Mouse (Mus musculus) midbrain, embryonic 13.5 days (tissue): ENCODE measurements around the gene Emc3. TPM values are rescaled to one million over a fixed set of nuclear protein-coding genes. Genes with fewer than 3 reads are reported as not detected.

Experiments
- ATAC-seq: fragments of 200-750 bp; cut with Nextera tagmentation; 2 replicates; pipeline ENCODE4 v1.8.0; 2017; ENCODE audit warnings: mild to moderate bottlenecking, moderate TSS enrichment, moderate library complexity
- H3K27ac ChIP-seq: fragments of 300-500 bp; sonication (generic); 2 replicates; pipeline ENCODE4 v1.5.1; 2015; ENCODE audit warnings: inconsistent platforms, mild to moderate bottlenecking, moderate library complexity
- H3K27me3 ChIP-seq: fragments of 300-500 bp; sonication (generic); 2 replicates; pipeline ENCODE4 v1.6.1; 2015; ENCODE audit warnings: mild to moderate bottlenecking, inconsistent platforms
- H3K36me3 ChIP-seq: fragments of 300-500 bp; sonication (generic); 2 replicates; pipeline ENCODE4 v1.6.1; 2015; ENCODE audit warnings: mild to moderate bottlenecking, inconsistent platforms
- H3K4me1 ChIP-seq: fragments of 300-500 bp; sonication (generic); replicated peaks from 2 replicates; pipeline ENCODE4 v1.6.1; 2015; ENCODE audit warnings: inconsistent platforms
- H3K4me2 ChIP-seq: fragments of 300-500 bp; sonication (generic); replicated peaks from 2 replicates; pipeline ENCODE4 v1.6.1; 2015; ENCODE audit warnings: moderate library complexity, mild to moderate bottlenecking, inconsistent platforms
- H3K4me3 ChIP-seq: fragments of 300-500 bp; sonication (generic); replicated peaks from 2 replicates; pipeline ENCODE4 v1.5.1; 2015; ENCODE audit warnings: mild to moderate bottlenecking, inconsistent platforms
- H3K9ac ChIP-seq: fragments of 300-500 bp; sonication (generic); replicated peaks from 2 replicates; pipeline ENCODE4 v1.6.1; 2015; ENCODE audit warnings: mild to moderate bottlenecking, inconsistent platforms
- H3K9me3 ChIP-seq: fragments of 300-500 bp; sonication (generic); 2 replicates; pipeline ENCODE4 v1.6.1; 2016; ENCODE audit warnings: mild to moderate bottlenecking, inconsistent platforms
- WGBS: fragments of 180-500 bp; shearing (Covaris S2); methylation state at CpG from one replicate; pipeline ENCODE4 v1.1.7; 2015; 5-methylcytosine and 5-hydroxymethylcytosine counted together
- microRNA-seq: library from miRNA; unstranded; fragments of <30 nt; microRNA quantifications from one replicate; pipeline ENCODE4, GENCODE M21; 2016
- polyA plus RNA-seq: library from polyadenylated mRNA; unstranded; fragments of >200 nt; fragmentation: Nextera tagmentation; extraction: Ambion mirVana; gene quantifications from 2 replicates; pipeline ENCODE4 v1.2.1, GENCODE M21; 2015

The Emc3 gene
- polyA plus RNA-seq, 1 experiment from 2014 or later = 99.6 TPM

DNA sequence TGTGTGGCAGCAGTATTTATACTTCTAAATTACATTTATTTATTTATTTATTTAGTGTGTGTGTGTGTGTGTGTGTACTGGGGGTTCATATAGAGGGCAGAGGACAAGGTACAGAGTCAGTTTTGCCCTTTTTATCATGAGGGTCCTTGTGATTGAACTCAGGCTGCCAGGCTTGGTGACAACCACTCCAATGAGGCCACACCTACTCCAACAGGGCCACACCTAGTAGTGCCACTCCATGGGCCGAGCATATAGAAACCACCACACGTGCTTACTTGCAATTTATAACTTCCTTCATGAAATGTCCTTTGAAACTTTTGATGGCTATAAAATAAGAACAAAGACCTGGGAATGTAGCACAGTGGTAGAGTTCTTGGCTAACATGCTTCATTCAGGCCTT, 58.2 kb downstream of the Emc3 start:
- no peak for ATAC-seq
- peaks cover 15% of the 10 kb centered on the region for H3K4me1 ChIP-seq
- H3K27ac ChIP-seq = no peak overlapping the region
- H3K4me3 ChIP-seq = no peak overlapping the region
- H3K27me3 ChIP-seq = peaks cover 40% of the 10 kb centered on the region
- H3K4me2 ChIP-seq = no peak overlapping the region
- WGBS = 77% methylated on average over 2 of the region's 2 CpGs
- no peaks in the 10 kb centered on the region for H3K36me3 ChIP-seq
- H3K9ac ChIP-seq = no peak overlapping the region
- H3K9me3 ChIP-seq = no peaks in the 10 kb centered on the region

DNA sequence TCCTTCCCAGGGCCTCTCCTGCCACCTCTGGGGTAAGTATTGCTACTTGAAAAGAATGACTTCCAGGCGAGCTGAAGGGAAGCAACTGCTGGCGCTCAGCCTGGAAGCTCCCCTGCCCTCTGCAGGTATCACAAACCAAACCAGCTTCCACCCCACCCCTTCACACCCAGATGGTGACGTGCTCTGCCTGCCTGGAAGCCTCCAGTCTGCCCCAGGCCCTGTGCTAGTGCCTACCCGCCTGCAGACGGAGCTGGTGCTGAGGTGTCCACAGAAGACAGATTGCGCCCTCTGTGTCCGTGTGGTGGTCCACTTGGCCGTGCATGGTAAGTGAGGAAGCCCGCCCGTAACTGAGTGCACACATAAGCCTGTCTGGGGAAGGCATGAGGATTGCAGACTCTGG, 59.4 kb downstream of the Emc3 start:
- Histone ChIP-seq H3K27ac (no peak overlapping the region), H3K9ac (no peak overlapping the region), H3K4me2 (no peak overlapping the region), H3K36me3 (no peaks in the 10 kb centered on the region), H3K27me3 (peaks cover 40% of the 10 kb centered on the region), H3K4me1 (peaks cover 15% of the 10 kb centered on the region), H3K9me3 (no peaks in the 10 kb centered on the region), H3K4me3 (no peak overlapping the region)
- 71% methylated on average over 10 of the region's 10 CpGs for WGBS
- ATAC-seq = no peak

DNA sequence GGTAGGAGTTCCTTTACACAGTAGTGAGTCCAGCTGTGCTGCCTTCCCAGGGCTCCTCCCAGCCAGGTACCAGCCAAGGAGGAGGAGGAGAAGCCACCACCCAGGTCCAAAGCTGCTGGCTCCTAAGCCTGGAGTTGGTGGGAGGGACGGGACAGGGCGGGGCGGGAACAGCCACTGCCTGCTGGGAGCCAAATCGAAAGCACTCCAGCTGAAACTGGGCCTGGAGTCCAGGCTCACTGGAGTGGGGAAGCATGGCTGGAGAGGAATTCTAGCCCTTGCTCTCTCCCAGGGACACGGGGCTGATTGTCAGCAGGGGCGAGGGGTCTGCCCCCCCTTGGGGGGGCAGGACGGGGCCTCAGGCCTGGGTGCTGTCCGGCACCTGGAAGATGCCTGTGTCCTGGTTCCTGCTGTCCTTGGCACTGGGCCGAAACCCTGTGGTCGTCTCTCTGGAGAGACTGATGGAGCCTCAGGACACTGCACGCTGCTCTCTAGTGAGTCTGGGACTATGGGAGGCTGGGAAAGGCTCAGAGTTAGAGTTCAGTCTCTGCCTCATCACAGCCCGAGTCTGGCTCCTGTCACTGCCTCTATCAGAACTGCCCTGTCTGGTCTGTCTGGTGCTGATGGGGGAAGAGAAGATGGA, 60.0 kb downstream of the Emc3 start, which contains the start of gene Il17rc:
Il17rc (plus strand) TSS at position 131 of the 640 bp plus-strand sequence.
- Histone ChIP-seq H3K9ac (peak within 1 kb of the TSS; percentile 49; the same call in 1 of the 2 replicates), H3K4me2 (peak within 1 kb of the TSS; percentile 13; the same call in 1 of the 2 replicates), H3K27ac (no peak within 1 kb of the TSS), H3K4me1 (peaks cover 15% of the 10 kb centered on the region), H3K27me3 (peaks cover 40% of the 10 kb centered on the region), H3K4me3 (no peak within 1 kb of the TSS), H3K36me3 (no peaks in the 10 kb centered on the region), H3K9me3 (no peaks in the 10 kb centered on the region)
- WGBS = 19% methylated on average over 12 of the region's 12 CpGs
- no peak for ATAC-seq

DNA sequence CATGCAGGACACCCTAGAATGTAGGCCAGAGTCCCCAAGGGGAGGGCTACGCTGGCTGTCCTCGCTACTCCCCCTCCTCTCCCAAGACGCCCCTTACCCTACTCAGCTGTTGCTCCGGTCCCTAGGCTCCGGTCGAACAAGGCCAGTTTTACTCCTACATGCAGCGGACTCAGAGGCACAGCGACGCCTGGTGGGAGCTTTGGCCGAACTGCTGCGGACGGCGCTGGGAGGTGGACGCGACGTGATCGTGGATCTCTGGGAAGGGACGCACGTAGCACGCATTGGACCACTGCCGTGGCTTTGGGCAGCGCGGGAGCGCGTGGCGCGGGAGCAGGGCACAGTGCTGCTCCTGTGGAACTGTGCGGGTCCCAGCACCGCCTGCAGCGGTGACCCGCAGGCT, 62.0 kb downstream of the Emc3 start:
- peaks cover 15% of the 10 kb centered on the region for H3K4me1 ChIP-seq
- peaks cover 40% of the 10 kb centered on the region for H3K27me3 ChIP-seq
- H3K4me2 ChIP-seq = peak overlapping the region; percentile 63
- H3K9me3 ChIP-seq = no peaks in the 10 kb centered on the region
- peak; percentile 80 for ATAC-seq
- H3K4me3 ChIP-seq = peak overlapping the region; percentile 35
- peak overlapping the region; percentile 52 for H3K9ac ChIP-seq
- no peak overlapping the region for H3K27ac ChIP-seq
- WGBS = under 1% methylated on average over 31 of the region's 31 CpGs
- no peaks in the 10 kb centered on the region for H3K36me3 ChIP-seq

DNA sequence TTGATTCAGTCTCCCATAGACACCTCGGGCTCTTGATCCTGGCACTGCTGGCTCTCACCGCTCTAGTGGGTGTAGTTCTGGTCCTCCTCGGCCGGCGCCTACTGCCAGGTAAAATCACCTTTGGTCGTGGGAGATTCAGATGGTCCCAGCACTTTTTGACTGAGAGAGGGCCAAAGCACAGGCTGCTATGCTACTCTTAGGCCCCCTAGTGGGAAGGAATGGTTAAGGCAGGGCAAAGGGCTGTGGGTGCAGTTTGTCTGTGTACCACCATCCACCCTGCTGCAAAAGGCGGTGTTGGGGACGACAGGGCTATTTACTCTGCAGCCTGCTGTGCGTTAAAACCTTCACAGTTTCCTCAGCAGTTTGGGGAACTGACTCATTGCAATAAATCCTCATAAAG, 62.4 kb downstream of the Emc3 start:
- H3K9ac ChIP-seq = no peak overlapping the region; the same call in 1 of the 2 replicates
- H3K4me3 ChIP-seq = peak overlapping the region; percentile 35
- H3K4me1 ChIP-seq = peaks cover 15% of the 10 kb centered on the region
- no peaks in the 10 kb centered on the region for H3K36me3 ChIP-seq
- no peaks in the 10 kb centered on the region for H3K9me3 ChIP-seq
- 8% methylated on average over 9 of the region's 9 CpGs for WGBS
- peak; percentile 76 for ATAC-seq
- no peak overlapping the region for H3K27ac ChIP-seq
- H3K27me3 ChIP-seq = peaks cover 40% of the 10 kb centered on the region
- peak overlapping the region; percentile 63 for H3K4me2 ChIP-seq

DNA sequence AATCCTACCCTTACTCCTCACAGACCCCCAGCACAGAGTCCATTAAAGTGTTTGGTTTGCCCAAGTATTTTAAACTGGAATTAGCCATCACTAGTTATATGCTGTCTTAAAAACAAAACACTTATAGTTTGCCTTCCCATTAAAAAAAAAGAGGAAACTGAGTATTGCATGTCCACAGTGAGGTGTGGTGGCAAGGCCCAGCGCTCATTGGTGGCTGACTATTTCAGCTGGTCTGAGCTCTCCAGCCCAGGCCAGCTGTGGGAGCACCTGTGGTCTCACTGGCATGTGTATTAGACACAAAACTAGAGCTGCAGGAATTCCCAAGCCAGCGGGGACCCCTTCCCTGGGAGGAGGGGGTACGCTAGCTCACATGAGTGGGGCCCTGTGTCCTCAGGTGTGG, 62.9 kb downstream of the Emc3 start:
- H3K4me3 ChIP-seq = no peak overlapping the region
- ATAC-seq = no peak
- H3K27ac ChIP-seq = no peak overlapping the region
- no peak overlapping the region for H3K9ac ChIP-seq
- no peaks in the 10 kb centered on the region for H3K36me3 ChIP-seq
- H3K4me2 ChIP-seq = no peak overlapping the region
- H3K27me3 ChIP-seq = peaks cover 40% of the 10 kb centered on the region
- H3K9me3 ChIP-seq = no peaks in the 10 kb centered on the region
- 66% methylated on average over 3 of the region's 3 CpGs for WGBS
- peaks cover 15% of the 10 kb centered on the region for H3K4me1 ChIP-seq

DNA sequence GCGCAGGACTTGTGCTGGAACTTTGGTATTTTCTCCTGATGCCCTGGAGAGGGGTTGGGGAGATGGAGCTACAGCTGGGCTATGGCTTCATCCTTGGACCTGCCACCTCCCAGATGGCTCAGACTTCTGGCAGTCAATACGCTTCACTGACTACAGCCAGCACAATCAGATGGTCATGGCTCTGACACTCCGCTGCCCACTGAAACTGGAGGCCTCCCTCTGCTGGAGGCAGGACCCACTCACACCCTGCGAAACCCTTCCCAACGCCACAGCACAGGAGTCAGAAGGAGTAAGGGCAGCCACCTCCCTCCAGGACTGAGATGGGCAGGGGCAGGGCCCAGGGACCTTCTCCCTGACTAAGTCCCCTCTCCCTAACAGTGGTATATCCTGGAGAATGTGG, 65.8 kb downstream of the Emc3 start:
- H3K9ac ChIP-seq = no peak overlapping the region
- H3K27me3 ChIP-seq = peaks cover 20% of the 10 kb centered on the region
- WGBS = 45% methylated on average over 5 of the region's 5 CpGs
- H3K36me3 ChIP-seq = no peaks in the 10 kb centered on the region
- H3K9me3 ChIP-seq = no peaks in the 10 kb centered on the region
- no peak overlapping the region for H3K4me2 ChIP-seq
- no peak overlapping the region for H3K27ac ChIP-seq
- H3K4me3 ChIP-seq = no peak overlapping the region
- ATAC-seq = no peak
- H3K4me1 ChIP-seq = peaks cover 11% of the 10 kb centered on the region

Small RNA genes lying within 50 kb of the gene (microRNA-seq; reads per million reads assigned to microRNA genes)
- not detected for gene Gm23365

Other genes starting within 250 kb of the Emc3 start
- 0.58 and 0.71 TPM in 2 replicates for gene Cpne9, start 249.3 kb downstream of the Emc3 start, polyA plus RNA-seq
- gene Brpf1, start 224.5 kb downstream of the Emc3 start, polyA plus RNA-seq = 19.4 and 21.4 TPM in 2 replicates
- gene Ogg1, start 204.7 kb downstream of the Emc3 start, polyA plus RNA-seq = 9.5 and 9.9 TPM in 2 replicates
- gene Camk1, start 187.7 kb downstream of the Emc3 start, polyA plus RNA-seq = 79.4 and 81.4 TPM in 2 replicates
- 64.5 and 74.7 TPM in 2 replicates for gene Tada3, start 153.8 kb downstream of the Emc3 start, polyA plus RNA-seq
- 393 and 407 TPM in 2 replicates for gene Arpc4, start 153.5 kb downstream of the Emc3 start, polyA plus RNA-seq
- gene Ttll3, start 142.4 kb downstream of the Emc3 start, polyA plus RNA-seq = 10.8 and 11.4 TPM in 2 replicates
- gene Rpusd3, start 112.3 kb downstream of the Emc3 start, polyA plus RNA-seq = 20.8 and 23.0 TPM in 2 replicates
- 0.12 TPM in 1 of 2 replicates, not detected in the other for gene Cidec, start 95.9 kb downstream of the Emc3 start, polyA plus RNA-seq
- gene Jagn1, start 89.1 kb downstream of the Emc3 start, polyA plus RNA-seq = 84.3 and 87.6 TPM in 2 replicates
- gene Il17re, start 73.2 kb downstream of the Emc3 start, polyA plus RNA-seq = 0.13 TPM in 1 of 2 replicates, not detected in the other
- gene Il17rc, start 60.2 kb downstream of the Emc3 start, polyA plus RNA-seq = 0.96 and 1.4 TPM in 2 replicates
- gene Creld1, start 48.4 kb downstream of the Emc3 start, polyA plus RNA-seq = 49.4 and 56.5 TPM in 2 replicates
- gene Prrt3, start 29.7 kb downstream of the Emc3 start, polyA plus RNA-seq = 5.2 and 6.0 TPM in 2 replicates
- 4.2 and 4.5 TPM in 2 replicates for gene Fancd2, start within 50 bp of the Emc3 start, polyA plus RNA-seq
- gene Fancd2os, start 69.1 kb upstream of the Emc3 start, polyA plus RNA-seq = not detected in 2 replicates
- 227 and 229 TPM in 2 replicates for gene Brk1, start 73.1 kb upstream of the Emc3 start, polyA plus RNA-seq
- 60.2 and 60.6 TPM in 2 replicates for gene Vhl, start 92.3 kb upstream of the Emc3 start, polyA plus RNA-seq
- 0.99 and 1.3 TPM in 2 replicates for gene Irak2, start 106.8 kb upstream of the Emc3 start, polyA plus RNA-seq
- gene Tatdn2, start 165.4 kb upstream of the Emc3 start, polyA plus RNA-seq = 0.93 and 1.0 TPM in 2 replicates
- gene Ghrl, start 188.2 kb upstream of the Emc3 start, polyA plus RNA-seq = 0.70 and 1.8 TPM in 2 replicates
- 229 and 232 TPM in 2 replicates for gene Sec13, start 209.1 kb upstream of the Emc3 start, polyA plus RNA-seq